Mouse (Mus musculus): ENCODE data around the gene Lrmda.

GRCm38 (mm10) chr14:22222574-22222973, 203.1 kb downstream of the Lrmda start:
- TF ChIP-seq EP300 (IDR thresholded peaks at IDR 0.05; ENCODE audit: insufficient read depth, low read depth, low read length) = no peak
- no peak for TF ChIP-seq CTCF (IDR thresholded peaks at IDR 0.05)

Measured in heart, adult 2 months (tissue).